Mouse (Mus musculus) midbrain, embryonic 13.5 days (tissue): Measurements from ENCODE around the gene Rad9b. TPM values are rescaled to one million over a fixed set of nuclear protein-coding genes. Genes with fewer than 3 reads are reported as not detected.

Source experiments
- polyA plus RNA-seq: library from polyadenylated mRNA; unstranded; fragments of >200 nt; fragmentation: Nextera tagmentation; extraction: Ambion mirVana; gene quantifications from 2 replicates; pipeline ENCODE4 v1.2.1, GENCODE M21; 2015

Rad9b gene
- polyA plus RNA-seq, 1 experiment from 2014 or later: 22.6 TPM

Other genes starting within 250 kb of the Rad9b start
- gene Ccdc63, start 213.4 kb downstream of the Rad9b start, polyA plus RNA-seq: not detected in 2 replicates
- 235 and 262 TPM in 2 replicates for gene Ppp1cc, start 196.0 kb downstream of the Rad9b start, polyA plus RNA-seq
- gene Hvcn1, start 147.4 kb downstream of the Rad9b start, polyA plus RNA-seq: 4.0 and 4.1 TPM in 2 replicates
- 6.2 and 6.4 TPM in 2 replicates for gene Tctn1, start 89.8 kb downstream of the Rad9b start, polyA plus RNA-seq
- gene Pptc7, start 69.9 kb downstream of the Rad9b start, polyA plus RNA-seq: 8.0 and 9.1 TPM in 2 replicates
- 260 and 269 TPM in 2 replicates for gene Vps29, start 136 bp upstream of the Rad9b start, polyA plus RNA-seq
- 50.8 and 51.8 TPM in 2 replicates for gene Gpn3, start 17.6 kb upstream of the Rad9b start, polyA plus RNA-seq
- gene Fam216a, start 18.1 kb upstream of the Rad9b start, polyA plus RNA-seq: 128 and 135 TPM in 2 replicates
- gene Arpc3, start 37.6 kb upstream of the Rad9b start, polyA plus RNA-seq: 140 and 173 TPM in 2 replicates
- gene Anapc7, start 67.5 kb upstream of the Rad9b start, polyA plus RNA-seq: 52.7 and 53.9 TPM in 2 replicates
- gene Atp2a2, start 148.0 kb upstream of the Rad9b start, polyA plus RNA-seq: 35.7 and 40.0 TPM in 2 replicates